Mouse (Mus musculus) gastrocnemius, postnatal 25 days (tissue): Measurements from ENCODE around the gene Slc4a4. TPM values are rescaled to one million over a fixed set of nuclear protein-coding genes. Genes with fewer than 3 reads are reported as not detected.

ENCODE experiments used
- DNase-seq: peaks from one replicate; pipeline ENCODE4 v3.0.0; 2022
- long read RNA-seq, 2 experiments: library from polyadenylated mRNA; stranded (forward); transcript quantifications; one replicate each; pipeline ENCODE4 v2.0.0; 2021
- total RNA-seq, 2 experiments: library from RNA; stranded (reverse); gene quantifications; 1 replicate in 1 of 2; 2 replicates in 1 of 2; pipeline ENCODE4 v1.2.3; 2021

The Slc4a4 gene
- total RNA-seq: 10 to 100 TPM in 1 of 2 experiments, 1 to 10 TPM in 1; 9.7 to 12.3 TPM
- long read RNA-seq, experiment 1, partial matches to known transcripts: 1 of 4 reads
- long read RNA-seq, experiment 1, other reads (novel, unspliced or antisense): 3 of 4 reads
- long read RNA-seq, experiment 2, partial matches to known transcripts: 0 of 1 reads
- long read RNA-seq, experiment 2, other reads (novel, unspliced or antisense): 1 of 1 reads

DNA sequence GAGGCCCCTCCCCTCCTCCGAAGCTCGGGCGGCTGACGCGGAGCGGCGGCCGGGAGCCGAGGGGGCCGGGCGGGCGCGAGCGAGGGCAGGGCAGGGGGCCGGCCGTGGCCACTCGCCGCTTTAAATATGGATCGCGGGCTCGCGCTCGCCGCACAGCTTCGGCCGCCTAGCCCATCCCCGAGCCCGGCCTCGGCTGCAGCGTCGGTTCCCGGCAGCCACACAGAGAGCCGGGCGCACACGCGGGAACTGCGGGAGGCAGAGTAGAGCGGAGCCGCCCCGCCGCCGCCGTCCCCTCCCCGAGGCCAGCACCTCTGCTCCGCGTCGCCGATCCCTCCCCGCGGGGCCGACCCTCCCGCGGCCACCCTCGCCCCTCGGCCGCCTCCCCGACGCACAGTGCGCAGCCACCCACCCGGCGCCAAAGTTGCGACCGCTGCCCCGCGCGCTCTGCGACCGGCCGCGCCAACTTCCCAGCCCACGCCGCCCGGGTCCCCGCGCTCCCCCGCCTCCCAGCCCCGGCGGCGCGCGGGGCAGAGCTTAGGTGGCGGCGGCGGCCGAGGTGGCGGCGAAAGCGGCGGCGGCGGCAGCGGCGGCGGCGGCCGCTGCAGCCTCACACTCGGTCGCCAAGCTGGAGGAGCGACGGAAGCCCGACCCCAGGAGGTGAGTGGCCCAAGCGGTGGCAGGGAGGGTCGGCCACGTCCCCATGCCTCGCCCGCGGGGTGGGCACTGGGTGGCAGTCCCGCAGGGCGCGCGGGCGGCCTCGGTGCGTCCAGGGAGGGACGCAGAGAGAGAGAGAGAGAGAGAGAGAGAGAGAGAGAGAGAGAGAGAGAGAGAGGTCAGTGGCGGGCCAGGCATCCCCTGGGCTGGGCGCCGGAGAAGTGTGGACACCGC, at the start of gene Slc4a4:
Gene Slc4a4, plus strand, starts transcription at position 151 of the 888 bp plus-strand sequence.
- peak; percentile 68 for DNase-seq

DNA sequence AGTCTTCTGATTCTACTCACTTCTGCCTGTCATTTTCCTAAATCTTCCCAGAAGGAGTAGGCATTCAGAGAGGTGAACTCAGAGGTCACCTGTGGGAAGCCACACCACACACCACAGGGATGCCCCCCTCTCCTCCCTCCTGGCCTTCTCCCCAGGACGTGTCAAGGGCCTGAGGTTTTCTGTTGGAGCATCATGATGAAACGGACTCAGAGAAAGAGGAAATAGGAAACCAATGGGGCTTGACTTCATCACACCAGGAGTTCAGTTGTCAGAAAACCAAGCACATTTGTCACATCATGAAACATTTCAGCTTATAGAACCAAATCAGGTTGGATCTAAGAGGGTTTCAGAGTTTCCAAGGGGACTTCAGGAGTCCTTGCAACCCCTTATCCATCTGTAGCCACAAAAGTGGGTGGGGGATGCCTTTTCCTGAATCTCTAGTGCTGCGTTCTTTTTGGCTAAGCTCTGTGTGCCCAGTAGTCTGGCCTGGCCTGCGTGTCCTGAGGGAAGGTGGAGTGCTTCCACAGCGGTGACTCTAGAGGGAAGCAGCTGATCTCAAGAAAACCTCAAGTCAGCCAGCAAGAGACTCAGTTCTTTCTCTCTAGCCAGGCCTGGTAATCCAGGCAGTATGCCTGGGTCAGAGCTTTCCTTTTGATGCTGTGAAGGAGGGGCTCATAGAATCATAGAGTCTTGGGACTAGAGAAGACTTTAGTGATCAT, 46.4 kb upstream of the Slc4a4 start:
- DNase-seq: no peak

GRCm38 (mm10) chr5:88857311-88857710, 29.3 kb upstream of the Slc4a4 start:
- no peak for DNase-seq

GRCm38 (mm10) chr5:88857801-88858200, 28.8 kb upstream of the Slc4a4 start:
- no peak for DNase-seq

DNA sequence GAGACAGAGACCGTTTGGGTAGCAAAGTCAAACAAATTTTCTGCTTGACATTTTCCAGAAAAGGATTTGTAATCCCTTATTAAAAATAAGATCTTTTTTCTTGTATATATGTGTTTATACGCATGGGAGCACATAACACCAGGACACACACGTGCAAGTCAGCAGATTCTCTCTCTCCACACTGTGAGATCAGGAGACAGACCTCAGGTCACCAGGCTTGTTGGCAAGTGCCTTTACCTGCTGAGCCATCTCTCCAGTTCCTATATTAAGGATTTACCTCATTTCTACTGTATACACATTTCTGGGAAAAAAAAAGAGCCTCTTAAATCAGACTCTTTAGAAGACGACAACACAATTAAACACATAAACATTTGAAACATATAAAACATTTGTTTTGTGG, 28.4 kb upstream of the Slc4a4 start:
- no peak for DNase-seq

DNA sequence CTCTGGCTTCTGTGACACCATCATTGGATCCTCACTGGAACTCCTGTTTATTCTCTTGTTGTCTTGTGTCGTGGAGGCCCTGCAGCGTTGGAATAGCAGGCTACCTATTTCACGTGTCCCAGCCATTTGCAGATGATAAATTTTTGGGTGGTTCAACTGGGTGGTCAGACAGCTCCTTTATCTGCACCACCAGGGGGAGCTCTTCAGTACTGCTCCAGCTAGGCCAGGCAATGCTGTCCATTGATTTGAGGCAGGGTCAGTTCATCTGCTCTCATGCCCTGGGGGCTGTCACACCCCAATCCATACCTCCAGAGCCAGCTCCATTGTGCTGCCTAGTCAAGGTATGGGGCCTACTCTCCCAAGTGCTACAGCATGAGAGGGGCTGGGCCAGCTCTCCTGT, 24.5 kb upstream of the Slc4a4 start:
- no peak for DNase-seq

- no peak for DNase-seq
Observed at GRCm38 (mm10) chr5:88862794-88863193, 23.8 kb upstream of the Slc4a4 start.

DNA sequence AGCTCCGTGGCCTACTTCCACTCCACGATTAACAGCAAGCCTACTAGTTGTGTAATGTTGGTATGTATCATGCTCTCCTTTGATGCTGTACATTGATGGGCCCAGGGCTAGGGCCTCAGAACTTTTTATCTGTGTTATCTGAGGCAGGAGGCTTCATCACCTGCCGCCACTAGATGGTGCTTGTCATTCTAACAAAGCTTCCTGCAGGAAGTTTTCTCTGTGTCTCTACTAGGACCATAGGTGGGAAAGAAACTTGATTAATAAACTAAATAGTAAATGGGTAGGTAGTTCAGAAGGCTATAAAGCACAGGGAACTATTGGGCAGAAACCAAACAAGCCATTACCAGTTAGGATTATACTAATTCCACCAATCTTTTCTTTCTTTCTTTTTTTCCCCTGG, 2.5 kb upstream of the Slc4a4 start:
- DNase-seq: no peak

DNA sequence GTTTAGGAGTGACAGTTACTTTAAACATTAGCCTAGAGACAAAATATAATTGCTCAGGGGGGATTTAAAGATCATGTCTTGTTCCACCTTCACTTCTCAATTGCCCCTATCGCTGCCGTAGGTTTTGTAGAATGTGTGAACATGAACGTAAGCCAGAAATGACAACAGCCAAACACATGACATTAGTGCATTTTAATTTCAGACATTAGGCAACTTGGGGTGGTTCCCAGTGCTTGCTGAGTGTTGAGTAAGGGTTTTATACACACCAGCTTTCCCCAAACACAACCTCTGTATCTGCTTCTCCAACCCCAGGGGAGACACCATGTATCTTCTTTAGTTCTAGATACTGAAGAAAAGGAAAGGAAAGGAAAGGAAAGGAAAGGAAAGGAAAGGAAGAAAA, 1.1 kb upstream of the Slc4a4 start:
- no peak for DNase-seq

- no peak for DNase-seq
Observed at GRCm38 (mm10) chr5:88885944-88886343, 674 bp upstream of the Slc4a4 start.

GRCm38 (mm10) chr5:88886349-88886667, 310 bp upstream of the Slc4a4 start:
- no peak for DNase-seq

DNA sequence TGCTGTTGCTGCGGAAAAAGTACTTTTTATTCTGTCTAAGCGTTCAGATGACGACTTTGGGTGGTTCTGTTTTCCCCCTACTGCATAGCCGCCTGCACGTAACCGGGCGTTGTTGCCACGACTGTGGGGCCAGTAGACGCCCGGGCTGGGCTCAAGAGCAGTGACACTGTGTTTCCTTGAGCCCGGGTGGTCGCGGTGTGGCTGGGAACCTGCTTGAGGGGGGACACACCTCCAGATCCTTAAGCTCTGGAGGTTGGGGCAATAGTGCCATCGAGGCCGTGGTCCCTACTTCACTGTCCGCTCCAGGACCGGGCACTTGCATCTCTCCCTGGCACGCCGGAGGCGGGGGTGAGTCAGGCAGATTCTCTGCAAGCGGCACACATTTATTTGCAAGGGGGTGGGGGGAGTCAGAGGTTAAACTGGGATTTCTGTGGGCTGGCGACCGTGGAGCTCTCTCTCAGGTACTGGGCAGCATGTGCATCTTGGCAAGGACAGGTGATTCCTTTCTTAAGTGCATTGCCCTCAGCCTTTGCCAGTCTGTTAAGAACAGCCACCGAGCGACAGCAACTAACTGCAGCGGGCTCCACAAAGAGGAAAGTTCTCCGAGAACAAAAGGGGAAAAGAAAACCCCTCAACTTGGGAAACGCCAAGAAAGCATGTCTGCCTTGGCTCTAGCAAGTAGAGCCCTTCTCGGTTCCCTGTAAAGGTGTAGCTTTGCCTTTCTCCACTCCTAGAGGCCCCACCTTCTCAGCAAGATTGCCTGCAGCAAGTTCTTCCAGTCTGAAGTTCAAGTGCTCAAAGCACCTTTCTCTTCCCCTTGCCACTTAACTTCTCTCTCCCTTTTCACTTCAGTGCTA, 1.2 kb downstream of the Slc4a4 start:
- no peak for DNase-seq

DNA sequence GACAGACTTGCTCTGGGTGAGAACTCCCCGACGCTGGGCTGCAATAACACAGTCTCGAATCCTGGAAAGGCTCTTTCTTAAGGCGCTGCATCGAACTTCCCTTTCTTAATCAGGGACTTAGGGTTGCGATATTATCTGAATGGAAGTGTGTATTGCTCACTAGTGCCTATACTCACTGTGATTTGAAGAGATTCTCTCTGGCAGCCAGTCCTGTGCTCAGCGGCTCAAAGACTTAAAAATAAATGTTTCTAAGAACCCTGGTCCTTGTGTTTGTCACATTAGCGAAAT, 1.7 kb downstream of the Slc4a4 start:
- no peak for DNase-seq

GRCm38 (mm10) chr5:88889326-88889725, 2.7 kb downstream of the Slc4a4 start:
- DNase-seq: no peak

DNA sequence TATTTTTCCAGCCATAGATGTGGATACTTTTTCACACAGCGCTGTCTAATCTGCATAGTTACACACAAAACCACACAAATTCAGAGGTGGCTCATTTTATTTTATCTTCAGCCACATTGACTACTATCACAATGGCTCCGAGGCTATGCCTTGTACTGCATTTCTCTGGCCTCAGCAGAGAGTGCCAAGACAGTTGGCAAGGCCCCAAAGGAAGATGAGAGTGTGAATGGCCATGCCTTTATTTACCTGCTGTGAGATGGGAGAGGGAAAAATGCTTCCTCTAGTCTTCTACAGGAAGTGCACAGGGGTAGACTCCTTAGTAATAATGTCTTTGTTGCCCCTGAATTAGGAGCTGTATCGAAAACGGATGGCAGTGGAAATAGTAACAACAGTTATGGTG, 3.5 kb downstream of the Slc4a4 start:
- DNase-seq: no peak

GRCm38 (mm10) chr5:88896574-88896973, 10.0 kb downstream of the Slc4a4 start:
- DNase-seq: no peak

DNA sequence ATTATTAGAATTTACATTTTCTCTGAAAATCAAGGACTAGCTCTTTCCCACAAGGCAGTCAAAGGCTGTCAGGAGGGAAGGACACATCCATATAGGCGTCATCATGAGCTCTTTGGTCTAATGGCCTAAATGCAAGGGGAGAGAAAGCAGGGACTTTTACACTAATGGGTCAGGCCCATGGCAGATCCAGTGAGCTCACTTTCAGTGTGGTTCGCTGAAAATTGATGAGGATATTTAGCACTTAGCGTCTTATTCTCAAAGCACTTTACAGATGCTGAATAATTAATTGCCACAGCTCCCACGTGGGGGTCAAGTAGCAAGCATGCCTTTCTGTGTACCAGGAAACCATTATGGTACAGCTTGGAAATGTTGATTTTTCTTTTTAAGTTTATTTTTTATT, 16.5 kb downstream of the Slc4a4 start:
- DNase-seq: no peak

GRCm38 (mm10) chr5:88903526-88903925, 16.9 kb downstream of the Slc4a4 start:
- no peak for DNase-seq

DNA sequence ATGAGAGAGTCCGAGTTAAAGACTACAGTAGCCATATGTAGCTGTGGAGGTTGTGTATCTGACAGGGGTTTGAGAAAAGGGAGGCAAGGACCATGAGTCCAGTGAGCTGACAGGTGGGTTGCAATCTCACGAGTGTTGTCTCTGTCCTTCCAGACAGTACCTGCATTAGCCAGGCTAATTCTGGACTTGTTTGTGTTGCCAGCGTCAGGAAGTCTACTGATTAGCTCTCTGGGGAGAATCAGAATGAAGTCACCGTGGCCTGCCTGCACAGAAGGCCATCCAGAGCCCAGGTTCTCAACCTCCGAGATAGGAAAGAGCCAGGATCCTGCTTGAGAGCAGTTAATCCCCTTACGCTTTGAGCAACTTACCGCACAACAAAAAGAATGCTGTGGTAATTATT, 18.2 kb downstream of the Slc4a4 start:
- DNase-seq: no peak

DNA sequence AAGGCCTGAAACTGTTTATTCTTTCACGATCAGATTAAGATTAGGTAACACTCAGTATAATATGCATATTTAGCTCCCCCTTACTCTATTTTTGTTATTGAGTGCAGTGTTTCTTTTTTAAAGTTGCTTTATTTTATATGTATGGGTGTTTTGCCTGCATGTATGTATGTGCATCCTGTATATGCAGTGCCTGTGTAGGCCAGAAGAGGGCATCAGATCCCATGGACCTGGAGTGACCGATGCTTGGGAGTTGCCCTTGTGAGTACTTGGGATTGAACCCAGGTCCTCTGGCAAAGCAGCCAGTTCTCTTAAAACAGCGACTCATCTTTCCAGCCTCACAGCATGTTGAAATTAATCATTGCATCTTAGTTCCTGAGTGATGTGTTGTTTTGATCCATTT, 21.0 kb downstream of the Slc4a4 start:
- no peak for DNase-seq

- DNase-seq: no peak
Observed at GRCm38 (mm10) chr5:88912629-88913028, 26.0 kb downstream of the Slc4a4 start.

GRCm38 (mm10) chr5:88915082-88915481, 28.5 kb downstream of the Slc4a4 start:
- DNase-seq: no peak
